Mouse (Mus musculus): ENCODE measurements around the gene Ube2e2. TPM values are rescaled to one million over a fixed set of nuclear protein-coding genes. Genes with fewer than 3 reads are reported as not detected.

The Ube2e2 gene
- 72.8 and 76.6 TPM in 2 replicates for polyA plus RNA-seq (2014; fragmentation: Nextera tagmentation; extraction: Ambion mirVana)

DNA sequence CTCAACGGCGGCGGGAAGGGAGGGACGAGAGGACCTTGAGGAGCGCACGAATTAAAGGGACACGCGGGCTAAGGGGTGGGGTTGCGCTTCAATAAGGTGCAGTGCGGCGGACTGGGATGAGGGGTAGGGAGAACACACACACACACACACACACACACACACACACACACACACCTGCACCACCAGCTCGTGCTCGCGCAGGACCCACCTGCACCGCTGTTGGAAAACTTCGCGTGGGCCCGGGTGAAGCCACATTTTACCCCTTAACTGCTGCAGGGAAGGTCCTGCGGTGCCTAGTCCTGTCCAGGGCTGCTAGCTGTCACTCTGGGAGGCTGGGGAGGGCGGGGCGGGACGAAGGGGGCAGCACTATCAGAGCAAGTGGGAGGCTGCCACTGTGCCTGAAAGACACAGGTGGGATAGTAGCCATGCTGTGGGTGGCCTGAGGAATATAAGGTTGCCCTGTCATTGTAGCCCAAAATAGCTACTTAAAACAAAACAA lies at the start of gene Ube2e2:
Gene Ube2e2, minus strand, starts transcription at position 321 of the 499 bp plus-strand sequence.
- H3K4me3 ChIP-seq (ENCODE audit: low read depth, low read length) = peak within 1 kb of the TSS; percentile 70
- peak within 1 kb of the TSS; percentile 85 for H3K9ac ChIP-seq (ENCODE audit: low read depth, low read length)
- H3K27me3 ChIP-seq (replicated peaks; ENCODE audit: control insufficient read depth, insufficient read depth, low read length) = no peaks in the 10 kb centered on the region
- H3K27ac ChIP-seq (replicated peaks; ENCODE audit: low read depth, low read length) = peak within 1 kb of the TSS; percentile 85
- no peaks in the 10 kb centered on the region for H3K36me3 ChIP-seq (ENCODE audit: control insufficient read depth, insufficient read depth, low read length)
- no peak for DNase-seq (ENCODE audit: low spot score)
- no peaks in the 10 kb centered on the region for H3K4me1 ChIP-seq (ENCODE audit: control insufficient read depth, insufficient read depth, low read length)
- WGBS = under 1% methylated on average over 15 of the region's 22 CpGs
- peak; percentile 39 for ATAC-seq (ENCODE audit: low read depth)
- H3K9me3 ChIP-seq (ENCODE audit: control insufficient read depth, low read length) = no peaks in the 10 kb centered on the region
- H3K4me2 ChIP-seq (ENCODE audit: low read depth, low read length) = peak within 1 kb of the TSS; percentile 73

DNA sequence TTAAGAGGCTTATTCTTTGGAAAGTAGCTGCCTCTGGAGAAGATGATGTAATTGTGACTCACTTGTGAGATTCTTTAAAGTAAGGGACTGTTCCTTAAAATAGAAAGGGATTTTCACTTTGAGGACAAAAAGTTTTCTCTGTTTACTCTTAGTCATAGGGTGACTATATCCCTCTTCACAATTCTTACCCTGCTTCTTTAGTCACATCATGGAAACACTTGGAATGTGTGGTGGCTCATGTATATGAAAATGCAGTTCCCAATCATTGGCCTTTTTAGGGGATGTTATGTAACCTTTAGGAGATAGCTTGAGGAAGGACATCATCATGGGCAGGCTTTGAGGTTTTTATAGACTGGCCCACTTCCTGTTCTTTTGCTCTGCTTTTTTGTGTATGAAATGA lies 46.0 kb upstream of the Ube2e2 start:
- ATAC-seq (ENCODE audit: low read depth) (no peak), DNase-seq (ENCODE audit: low spot score) (no peak)
- Histone ChIP-seq H3K4me2 (ENCODE audit: low read depth, low read length) (no peak overlapping the region), H3K36me3 (ENCODE audit: control insufficient read depth, insufficient read depth, low read length) (no peaks in the 10 kb centered on the region), H3K4me3 (ENCODE audit: low read depth, low read length) (no peak overlapping the region), H3K27ac (replicated peaks; ENCODE audit: low read depth, low read length) (no peak overlapping the region), H3K27me3 (replicated peaks; ENCODE audit: control insufficient read depth, insufficient read depth, low read length) (no peaks in the 10 kb centered on the region), H3K9ac (ENCODE audit: low read depth, low read length) (no peak overlapping the region), H3K9me3 (ENCODE audit: control insufficient read depth, low read length) (no peaks in the 10 kb centered on the region), H3K4me1 (ENCODE audit: control insufficient read depth, insufficient read depth, low read length) (no peaks in the 10 kb centered on the region)

DNA sequence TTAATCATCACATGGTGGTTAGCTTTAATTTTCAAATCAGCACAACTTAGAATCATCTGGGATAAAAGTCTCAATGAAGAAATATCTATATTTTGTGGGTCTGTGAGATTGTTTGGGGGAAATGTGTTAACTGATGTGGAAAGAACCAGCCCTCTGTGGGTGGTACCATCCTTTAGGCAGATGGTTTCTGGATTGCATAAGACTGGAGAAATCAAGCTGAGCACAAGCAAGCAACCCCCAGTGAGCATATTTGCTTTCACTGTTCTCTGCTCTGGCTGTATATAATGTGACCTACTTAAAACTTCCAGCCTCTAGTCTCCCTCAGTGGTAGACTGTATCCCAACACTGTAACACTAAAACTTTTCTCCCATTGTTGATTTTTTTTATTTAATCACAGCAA lies 9.5 kb upstream of the Ube2e2 start:
- H3K36me3 ChIP-seq (ENCODE audit: control insufficient read depth, insufficient read depth, low read length) = no peaks in the 10 kb centered on the region
- H3K27ac ChIP-seq (replicated peaks; ENCODE audit: low read depth, low read length) = no peak overlapping the region
- no peak for ATAC-seq (ENCODE audit: low read depth)
- no peak for DNase-seq (ENCODE audit: low spot score)
- H3K4me1 ChIP-seq (ENCODE audit: control insufficient read depth, insufficient read depth, low read length) = no peaks in the 10 kb centered on the region
- no peak overlapping the region for H3K4me2 ChIP-seq (ENCODE audit: low read depth, low read length)
- no peak overlapping the region for H3K9ac ChIP-seq (ENCODE audit: low read depth, low read length)
- no peaks in the 10 kb centered on the region for H3K9me3 ChIP-seq (ENCODE audit: control insufficient read depth, low read length)
- H3K4me3 ChIP-seq (ENCODE audit: low read depth, low read length) = no peak overlapping the region
- H3K27me3 ChIP-seq (replicated peaks; ENCODE audit: control insufficient read depth, insufficient read depth, low read length) = no peaks in the 10 kb centered on the region

DNA sequence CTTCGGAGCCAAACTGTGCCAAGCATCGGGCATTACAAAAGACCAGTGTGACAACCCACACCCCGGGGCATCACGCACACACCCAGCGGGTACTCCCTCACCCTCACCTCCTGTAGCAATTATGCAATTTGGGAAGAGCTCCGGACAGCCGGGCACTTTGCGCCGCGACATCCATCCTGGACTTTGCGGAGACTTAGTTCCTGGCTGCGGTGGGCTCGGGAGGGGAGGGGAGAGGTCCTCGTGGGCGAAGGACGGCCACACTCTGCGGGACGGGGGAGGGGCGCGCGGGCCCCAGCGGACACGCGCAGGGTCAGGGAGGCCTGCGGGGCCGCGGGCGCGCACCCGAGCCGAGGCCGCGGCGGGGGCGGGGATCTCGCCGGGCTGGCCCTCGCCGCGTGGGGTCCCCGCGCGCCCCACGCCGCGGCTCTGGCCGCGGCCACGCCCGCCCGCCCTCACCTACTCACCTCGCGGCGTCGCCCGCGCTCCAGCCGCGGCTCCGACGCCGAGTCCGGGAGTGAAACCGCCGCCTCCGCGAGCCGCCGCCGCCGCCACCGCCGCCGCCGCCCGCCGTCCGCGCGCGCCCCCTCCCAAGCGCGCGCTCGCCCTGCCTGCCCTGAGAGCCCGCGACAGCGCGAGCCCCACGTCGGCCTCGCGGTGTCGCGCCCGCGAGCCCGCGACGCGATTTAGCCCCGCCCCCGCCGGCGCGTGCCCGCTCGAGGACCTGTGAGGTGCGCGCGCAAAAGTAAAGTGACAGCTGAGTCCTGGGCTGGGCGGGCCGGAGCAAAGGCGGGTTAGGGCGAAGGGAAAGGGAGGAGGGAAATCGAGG lies 733 bp downstream of the Ube2e2 start:
- Histone ChIP-seq H3K4me1 (ENCODE audit: control insufficient read depth, insufficient read depth, low read length) (no peaks in the 10 kb centered on the region), H3K27me3 (replicated peaks; ENCODE audit: control insufficient read depth, insufficient read depth, low read length) (no peaks in the 10 kb centered on the region)
- peak; percentile 94 for ATAC-seq (ENCODE audit: low read depth)

DNA sequence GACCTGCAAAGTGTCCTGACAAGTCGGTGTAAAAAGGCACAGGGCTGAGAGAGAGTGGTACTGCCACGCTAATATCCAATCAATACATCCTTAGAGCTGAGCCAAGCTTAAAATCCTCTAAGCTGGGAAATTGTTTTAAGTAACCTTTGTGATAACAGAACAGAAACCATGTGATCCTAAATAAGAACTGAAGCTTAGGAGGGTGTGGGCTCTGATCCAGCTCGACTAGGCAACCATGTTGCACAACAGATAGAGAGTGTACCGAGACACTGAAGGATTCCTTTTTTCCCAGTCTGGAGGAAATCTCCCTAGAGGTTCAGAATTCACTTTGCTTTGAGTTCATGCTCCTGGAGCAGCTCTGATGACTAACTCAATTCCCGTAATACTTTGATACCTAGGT lies 4.5 kb downstream of the Ube2e2 start:
- Histone ChIP-seq H3K4me2 (ENCODE audit: low read depth, low read length) (no peak overlapping the region), H3K27me3 (replicated peaks; ENCODE audit: control insufficient read depth, insufficient read depth, low read length) (no peaks in the 10 kb centered on the region), H3K36me3 (ENCODE audit: control insufficient read depth, insufficient read depth, low read length) (peaks cover 5% of the 10 kb centered on the region; the same call in 1 of the 2 replicates), H3K9me3 (ENCODE audit: control insufficient read depth, low read length) (no peaks in the 10 kb centered on the region), H3K4me1 (ENCODE audit: control insufficient read depth, insufficient read depth, low read length) (no peaks in the 10 kb centered on the region), H3K4me3 (ENCODE audit: low read depth, low read length) (no peak overlapping the region), H3K27ac (replicated peaks; ENCODE audit: low read depth, low read length) (no peak overlapping the region), H3K9ac (ENCODE audit: low read depth, low read length) (no peak overlapping the region)
- ATAC-seq (ENCODE audit: low read depth) (no peak), DNase-seq (ENCODE audit: low spot score) (no peak)
- 79% methylated on average over 5 of the region's 5 CpGs for WGBS

More for the DNA sequence above, 733 bp downstream of the Ube2e2 start:
- under 1% methylated on average over 21 of the region's 116 CpGs for WGBS
- peak overlapping the region; percentile 85 for H3K9ac ChIP-seq (ENCODE audit: low read depth, low read length)
- peak; percentile 93 for DNase-seq (ENCODE audit: low spot score)
- peak overlapping the region; percentile 73 for H3K4me2 ChIP-seq (ENCODE audit: low read depth, low read length)
- no peaks in the 10 kb centered on the region for H3K36me3 ChIP-seq (ENCODE audit: control insufficient read depth, insufficient read depth, low read length)
- H3K27ac ChIP-seq (replicated peaks; ENCODE audit: low read depth, low read length) = peak overlapping the region; percentile 85
- H3K9me3 ChIP-seq (ENCODE audit: control insufficient read depth, low read length) = no peaks in the 10 kb centered on the region
- peak overlapping the region; percentile 70 for H3K4me3 ChIP-seq (ENCODE audit: low read depth, low read length)

DNA sequence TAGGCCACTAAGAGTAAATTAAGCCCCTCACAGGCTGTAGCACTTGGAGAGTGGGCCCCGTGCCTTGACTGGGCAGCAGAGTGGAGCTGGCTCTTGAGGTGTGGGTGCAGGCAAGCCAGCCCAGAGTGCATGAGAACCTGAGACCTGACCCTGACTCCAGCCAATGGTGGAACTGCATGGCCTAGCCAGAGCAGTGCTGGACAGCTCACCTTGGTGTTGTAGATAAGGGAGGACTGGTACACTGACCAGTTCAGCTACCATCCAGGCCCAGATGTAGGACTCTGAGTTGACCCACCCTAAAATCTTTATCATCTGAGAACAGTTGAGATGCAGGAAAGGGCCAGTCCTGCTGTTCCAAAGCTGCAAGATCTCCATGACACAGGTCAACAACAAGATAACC lies 11.6 kb downstream of the Ube2e2 start:
- no peaks in the 10 kb centered on the region for H3K27me3 ChIP-seq (replicated peaks; ENCODE audit: control insufficient read depth, insufficient read depth, low read length)
- H3K36me3 ChIP-seq (ENCODE audit: control insufficient read depth, insufficient read depth, low read length) = peaks cover 10% of the 10 kb centered on the region; the same call in 1 of the 2 replicates
- no peak overlapping the region for H3K9ac ChIP-seq (ENCODE audit: low read depth, low read length)
- H3K4me1 ChIP-seq (ENCODE audit: control insufficient read depth, insufficient read depth, low read length) = no peaks in the 10 kb centered on the region
- DNase-seq (ENCODE audit: low spot score) = no peak
- no peaks in the 10 kb centered on the region for H3K9me3 ChIP-seq (ENCODE audit: control insufficient read depth, low read length)
- WGBS = 79% methylated on average over 1 of the region's 1 CpGs
- H3K4me3 ChIP-seq (ENCODE audit: low read depth, low read length) = no peak overlapping the region
- H3K27ac ChIP-seq (replicated peaks; ENCODE audit: low read depth, low read length) = no peak overlapping the region
- ATAC-seq (ENCODE audit: low read depth) = no peak
- no peak overlapping the region for H3K4me2 ChIP-seq (ENCODE audit: low read depth, low read length)

DNA sequence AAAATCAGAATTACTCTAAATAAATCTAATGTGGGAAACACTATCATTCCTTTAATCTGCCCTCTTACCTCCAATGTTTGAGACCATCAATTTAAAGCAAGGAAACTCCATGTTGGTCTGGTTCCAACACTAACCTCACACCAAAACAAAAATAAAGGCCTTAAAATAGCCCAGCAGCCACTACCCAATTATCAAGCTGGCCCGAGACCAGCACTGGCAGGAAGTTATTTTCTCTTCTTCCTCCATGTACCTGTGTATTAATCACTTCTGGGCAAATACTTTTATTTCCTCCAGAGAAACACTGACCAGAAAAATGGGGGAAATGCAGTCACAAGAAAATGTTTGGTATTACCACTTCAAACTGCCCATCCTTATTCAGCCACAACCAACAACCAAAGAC lies 23.4 kb downstream of the Ube2e2 start:
- DNase-seq (ENCODE audit: low spot score) (no peak), ATAC-seq (ENCODE audit: low read depth) (no peak)
- WGBS = 75% methylated on average over 1 of the region's 1 CpGs
- H3K27me3 ChIP-seq (replicated peaks; ENCODE audit: control insufficient read depth, insufficient read depth, low read length) = no peaks in the 10 kb centered on the region
- H3K9me3 ChIP-seq (ENCODE audit: control insufficient read depth, low read length) = peaks cover 11% of the 10 kb centered on the region
- H3K4me2 ChIP-seq (ENCODE audit: low read depth, low read length) = no peak overlapping the region
- no peak overlapping the region for H3K27ac ChIP-seq (replicated peaks; ENCODE audit: low read depth, low read length)
- H3K9ac ChIP-seq (ENCODE audit: low read depth, low read length) = no peak overlapping the region
- 0 out of 2 replicates have a peak, but pooled peaks cover 2% of the 10 kb centered on the region for H3K4me1 ChIP-seq (ENCODE audit: control insufficient read depth, insufficient read depth, low read length)
- no peaks in the 10 kb centered on the region for H3K36me3 ChIP-seq (ENCODE audit: control insufficient read depth, insufficient read depth, low read length)
- no peak overlapping the region for H3K4me3 ChIP-seq (ENCODE audit: low read depth, low read length)

DNA sequence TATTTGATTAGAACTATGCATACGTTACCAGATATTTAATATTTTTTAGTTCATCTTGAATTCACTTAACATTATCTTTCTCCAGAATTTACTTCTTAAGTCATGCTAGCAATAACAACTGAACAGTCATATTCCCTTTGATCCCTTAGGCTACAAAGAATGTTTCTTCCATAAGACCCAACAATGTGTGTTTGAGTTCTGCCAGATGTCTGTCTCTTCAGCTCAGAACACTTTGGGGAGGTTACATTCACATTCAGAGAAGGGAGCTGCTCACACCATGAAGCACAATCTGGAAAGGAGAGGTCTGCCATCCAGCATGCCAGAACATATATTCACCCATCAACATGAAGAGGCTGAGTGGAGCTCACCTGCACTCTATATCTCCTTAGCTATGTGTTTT lies 65.4 kb downstream of the Ube2e2 start:
- H3K9me3 ChIP-seq (ENCODE audit: control insufficient read depth, low read length) = no peaks in the 10 kb centered on the region
- H3K4me3 ChIP-seq (ENCODE audit: low read depth, low read length) = no peak overlapping the region
- no peak for DNase-seq (ENCODE audit: low spot score)
- H3K27me3 ChIP-seq (replicated peaks; ENCODE audit: control insufficient read depth, insufficient read depth, low read length) = no peaks in the 10 kb centered on the region
- WGBS = 94% methylated on average over 1 of the region's 1 CpGs
- H3K4me1 ChIP-seq (ENCODE audit: control insufficient read depth, insufficient read depth, low read length) = no peaks in the 10 kb centered on the region; the same call in 1 of the 2 replicates
- no peak overlapping the region for H3K9ac ChIP-seq (ENCODE audit: low read depth, low read length)
- no peak for ATAC-seq (ENCODE audit: low read depth)
- H3K36me3 ChIP-seq (ENCODE audit: control insufficient read depth, insufficient read depth, low read length) = no peaks in the 10 kb centered on the region
- no peak overlapping the region for H3K27ac ChIP-seq (replicated peaks; ENCODE audit: low read depth, low read length)
- no peak overlapping the region for H3K4me2 ChIP-seq (ENCODE audit: low read depth, low read length)

DNA sequence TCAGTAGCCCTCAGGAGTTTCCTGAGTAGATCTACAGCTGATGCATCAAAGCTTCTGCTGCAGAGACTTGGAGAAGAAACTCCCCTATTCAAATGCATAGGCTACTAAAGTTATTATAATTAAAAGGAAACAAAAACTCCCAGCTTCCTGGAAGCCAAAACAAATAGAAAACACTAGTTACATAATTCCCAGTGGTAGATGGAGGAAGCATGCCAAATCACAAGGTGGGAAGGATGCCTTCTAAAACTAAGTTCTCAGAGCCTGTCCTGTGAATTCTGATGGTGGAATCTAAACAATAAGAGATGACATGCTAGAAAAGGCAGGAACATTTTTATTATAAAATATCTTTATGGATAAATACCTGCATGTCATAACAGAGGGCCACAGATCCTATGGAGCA lies 67.3 kb downstream of the Ube2e2 start:
- Histone ChIP-seq H3K9me3 (ENCODE audit: control insufficient read depth, low read length) (no peaks in the 10 kb centered on the region), H3K36me3 (ENCODE audit: control insufficient read depth, insufficient read depth, low read length) (no peaks in the 10 kb centered on the region), H3K4me2 (ENCODE audit: low read depth, low read length) (no peak overlapping the region), H3K27ac (replicated peaks; ENCODE audit: low read depth, low read length) (no peak overlapping the region), H3K4me3 (ENCODE audit: low read depth, low read length) (no peak overlapping the region), H3K4me1 (ENCODE audit: control insufficient read depth, insufficient read depth, low read length) (no peaks in the 10 kb centered on the region; the same call in 1 of the 2 replicates), H3K9ac (ENCODE audit: low read depth, low read length) (no peak overlapping the region), H3K27me3 (replicated peaks; ENCODE audit: control insufficient read depth, insufficient read depth, low read length) (no peaks in the 10 kb centered on the region)
- ATAC-seq (ENCODE audit: low read depth) (no peak), DNase-seq (ENCODE audit: low spot score) (no peak)
